Mouse (Mus musculus) kidney, postnatal 0 days (tissue): Measurements from ENCODE around the gene Hoxc9. TPM values are rescaled to one million over a fixed set of nuclear protein-coding genes. Genes with fewer than 3 reads are reported as not detected.

Experiments
- ATAC-seq: fragments of 200-750 bp; cut with Nextera tagmentation; replicated peaks from 2 replicates; pipeline ENCODE4 v1.8.0; 2017; ENCODE audit warnings: low read depth, moderate number of reproducible peaks, moderate TSS enrichment, moderate library complexity; ENCODE audit not compliant: low FRiP score
- DNase-seq: peaks from one replicate; pipeline ENCODE4 v3.0.0-alpha.2; 2016; ENCODE audit warnings: low spot score
- H3K27ac ChIP-seq: fragments of 300-500 bp; sonication (generic); 2 replicates; pipeline ENCODE4 v1.5.1; 2014; ENCODE audit warnings: mild to moderate bottlenecking
- H3K27me3 ChIP-seq: fragments of 300-500 bp; sonication (generic); 2 replicates; pipeline ENCODE4 v1.6.1; 2014; ENCODE audit warnings: low read length, mixed read lengths; ENCODE audit not compliant: insufficient read depth
- H3K36me3 ChIP-seq: fragments of 300-500 bp; sonication (generic); 2 replicates; pipeline ENCODE4 v1.6.1; 2014; ENCODE audit warnings: low read length, mixed read lengths; ENCODE audit not compliant: insufficient read depth
- H3K4me1 ChIP-seq: fragments of 300-500 bp; sonication (generic); replicated peaks from 2 replicates; pipeline ENCODE4 v1.6.1; 2014; ENCODE audit warnings: antibody characterized with exemption, low read length, mixed read lengths; ENCODE audit not compliant: insufficient read depth
- H3K4me2 ChIP-seq: fragments of 300-500 bp; sonication (generic); 2 replicates; pipeline ENCODE4 v1.6.1; 2014; ENCODE audit warnings: mild to moderate bottlenecking, low read length, moderate library complexity, mixed read lengths
- H3K4me3 ChIP-seq: fragments of 300-500 bp; sonication (generic); replicated peaks from 2 replicates; pipeline ENCODE4 v1.5.1; 2014; ENCODE audit warnings: low read depth, low read length
- H3K9ac ChIP-seq: fragments of 300-500 bp; sonication (generic); 2 replicates; pipeline ENCODE4 v1.6.1; 2014; ENCODE audit warnings: low read depth, low read length
- H3K9me3 ChIP-seq: fragments of 300-500 bp; sonication (generic); replicated peaks from 2 replicates; pipeline ENCODE4 v1.6.1; 2016; ENCODE audit warnings: low read length, inconsistent platforms, mixed read lengths
- CTCF ChIP-seq: IDR thresholded peaks from 2 replicates; pipeline ENCODE4 v1.5.1; 2016; ENCODE audit warnings: antibody characterized with exemption, low read depth, mild to moderate bottlenecking, moderate library complexity
- WGBS: fragments of 180-500 bp; shearing (Covaris S2); extraction: QIAGEN DNeasy Blood & Tissue Kit; methylation state at CpG from one replicate; pipeline ENCODE4 v1.1.7; 2014; 5-methylcytosine and 5-hydroxymethylcytosine counted together
- polyA plus RNA-seq: library from polyadenylated mRNA; unstranded; fragments of >200 nt; fragmentation: Nextera tagmentation; extraction: Ambion mirVana; gene quantifications from 2 replicates; pipeline ENCODE4 v1.2.1, GENCODE M21; 2015

Hoxc9 gene
- polyA plus RNA-seq, 1 experiment from 2014 or later, result 12.4 TPM

DNA sequence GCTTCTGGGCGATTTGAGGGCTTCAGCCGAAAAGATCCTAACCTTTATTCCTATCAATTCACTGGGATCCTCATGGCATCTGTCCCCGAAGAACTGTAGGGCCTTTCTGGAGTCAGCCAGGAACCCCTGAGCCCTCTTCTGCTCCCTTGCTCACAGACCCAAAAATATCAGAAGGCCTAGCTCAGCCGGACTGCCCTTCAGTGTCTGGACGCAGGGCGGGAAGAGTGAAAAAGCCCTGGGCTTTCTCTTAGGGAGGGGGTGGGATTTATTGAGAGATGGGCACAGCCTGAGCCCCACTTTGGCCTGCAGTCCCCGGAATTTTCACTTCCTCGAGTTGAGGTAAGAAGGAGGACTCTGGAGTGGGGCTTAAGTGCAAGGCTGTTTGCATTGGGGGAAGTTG, 13.0 kb upstream of the Hoxc9 start:
- no peak for DNase-seq
- Histone ChIP-seq H3K9ac (peak overlapping the region; percentile 74), H3K4me3 (peak overlapping the region; percentile 51), H3K4me2 (peak overlapping the region; percentile 90), H3K27me3 (no peaks in the 10 kb centered on the region), H3K4me1 (peaks cover 18% of the 10 kb centered on the region), H3K36me3 (no peaks in the 10 kb centered on the region), H3K27ac (peak overlapping the region; percentile 91), H3K9me3 (no peaks in the 10 kb centered on the region)
- 16% methylated on average over 8 of the region's 8 CpGs for WGBS
- no peak for TF ChIP-seq CTCF
- ATAC-seq, result no peak

DNA sequence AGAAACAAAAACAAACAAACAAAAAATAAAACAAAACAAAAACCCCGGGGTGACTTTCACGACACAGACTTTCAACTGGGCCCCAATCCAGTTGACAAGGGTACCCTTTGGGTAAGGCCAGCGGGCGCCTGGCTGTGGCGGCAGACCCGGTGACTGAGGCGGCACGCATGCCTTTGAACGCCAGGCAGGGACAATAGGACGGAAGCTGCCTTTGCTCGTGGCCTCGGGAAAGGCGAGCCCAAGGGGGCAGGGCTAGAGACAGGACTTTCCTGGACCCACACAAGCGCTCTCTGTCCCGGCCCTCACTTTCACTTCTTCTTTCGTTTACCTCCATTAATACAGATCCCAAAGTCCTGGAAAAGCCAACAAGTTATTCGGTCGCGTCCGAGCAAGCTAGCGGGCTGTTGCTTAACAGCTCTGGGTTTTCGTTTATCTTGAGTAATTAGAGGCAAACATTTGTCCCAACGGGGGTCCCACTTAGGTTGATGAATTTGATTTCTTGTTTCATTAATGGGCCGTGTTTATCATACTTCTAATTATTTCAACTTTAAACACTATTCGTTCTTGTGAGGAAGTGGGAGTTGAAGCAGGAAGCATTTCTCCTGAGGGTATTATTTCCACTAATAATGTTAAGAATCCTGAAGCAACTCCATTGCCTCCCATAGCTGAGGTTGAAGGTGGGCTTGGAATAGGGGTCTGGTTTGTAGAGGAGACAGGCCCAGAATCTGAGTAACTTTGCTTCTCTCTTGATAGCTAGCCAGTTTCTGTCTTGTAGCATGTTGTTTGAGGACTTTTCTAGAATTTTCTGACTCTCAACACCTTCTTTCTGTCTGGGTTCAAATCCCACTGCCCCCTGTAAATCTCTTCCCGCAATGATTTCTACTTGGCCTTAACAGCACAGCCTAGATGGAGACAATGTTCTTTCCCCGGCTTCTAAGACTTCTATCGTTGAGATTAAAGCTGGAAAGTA, 12.3 kb upstream of the Hoxc9 start:
- peak overlapping the region; percentile 51 for H3K4me3 ChIP-seq
- peaks cover 18% of the 10 kb centered on the region for H3K4me1 ChIP-seq
- ATAC-seq (0 out of 2 replicates have a peak, but pooled peaks have one; percentile 23), DNase-seq (peak; percentile 94)
- H3K4me2 ChIP-seq, result peak overlapping the region; percentile 90
- peak overlapping the region; percentile 74 for H3K9ac ChIP-seq
- peak overlapping the region; percentile 91 for H3K27ac ChIP-seq
- no peaks in the 10 kb centered on the region for H3K9me3 ChIP-seq
- 2% methylated on average over 28 of the region's 28 CpGs for WGBS
- no peaks in the 10 kb centered on the region for H3K36me3 ChIP-seq
- TF ChIP-seq CTCF, result no peak
- H3K27me3 ChIP-seq, result no peaks in the 10 kb centered on the region

DNA sequence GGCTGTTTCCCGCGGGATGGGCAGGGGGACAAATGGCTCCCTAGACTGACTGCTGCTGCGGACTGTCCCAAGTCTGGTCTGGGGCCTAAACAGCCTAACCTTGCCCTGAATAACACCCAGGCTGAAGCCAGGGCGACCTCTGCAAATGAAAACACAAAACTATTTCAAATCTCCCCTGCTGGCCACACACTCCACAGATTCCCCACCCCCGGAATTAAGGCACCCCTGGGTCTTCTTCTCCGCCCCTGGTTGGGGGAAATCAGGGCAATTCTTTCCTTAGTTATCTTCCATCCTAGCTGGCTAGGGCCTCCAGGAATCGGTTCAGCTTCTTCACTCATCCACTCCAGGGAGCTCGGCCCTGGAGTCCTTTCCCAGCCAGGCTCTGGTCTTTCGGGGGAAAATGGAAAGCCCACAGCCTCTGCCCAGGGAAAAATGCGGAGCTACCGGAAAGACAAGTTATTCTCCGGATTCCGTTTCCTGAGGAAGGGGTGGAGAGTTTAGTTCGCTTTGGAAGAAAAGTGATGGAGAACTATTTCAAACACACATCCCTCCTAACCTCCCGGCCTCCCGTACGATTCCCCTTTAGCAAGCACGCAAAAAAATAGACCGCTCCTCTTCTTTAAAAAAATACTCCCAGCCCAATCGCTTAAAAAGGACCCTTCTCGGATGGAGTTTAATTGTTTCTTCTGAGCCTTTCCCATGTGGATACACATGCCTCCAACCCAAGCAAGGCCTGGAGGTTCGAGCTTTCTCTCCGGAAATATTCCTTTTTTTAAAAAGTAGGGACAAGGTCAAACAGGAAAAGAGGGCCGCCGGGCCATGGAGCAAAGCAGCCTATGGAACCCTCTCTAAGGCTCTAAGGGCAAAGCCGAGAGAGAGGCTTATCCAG, 11.0 kb upstream of the Hoxc9 start:
- Histone ChIP-seq H3K9me3 (no peaks in the 10 kb centered on the region), H3K4me1 (peaks cover 21% of the 10 kb centered on the region), H3K9ac (peak overlapping the region; percentile 74), H3K4me2 (peak overlapping the region; percentile 90), H3K27me3 (no peaks in the 10 kb centered on the region), H3K36me3 (no peaks in the 10 kb centered on the region), H3K4me3 (peak overlapping the region; percentile 51), H3K27ac (peak overlapping the region; percentile 91)
- DNase-seq, result peak; percentile 68
- WGBS, result 11% methylated on average over 26 of the region's 26 CpGs
- ATAC-seq, result no peak
- TF ChIP-seq CTCF, result no peak

DNA sequence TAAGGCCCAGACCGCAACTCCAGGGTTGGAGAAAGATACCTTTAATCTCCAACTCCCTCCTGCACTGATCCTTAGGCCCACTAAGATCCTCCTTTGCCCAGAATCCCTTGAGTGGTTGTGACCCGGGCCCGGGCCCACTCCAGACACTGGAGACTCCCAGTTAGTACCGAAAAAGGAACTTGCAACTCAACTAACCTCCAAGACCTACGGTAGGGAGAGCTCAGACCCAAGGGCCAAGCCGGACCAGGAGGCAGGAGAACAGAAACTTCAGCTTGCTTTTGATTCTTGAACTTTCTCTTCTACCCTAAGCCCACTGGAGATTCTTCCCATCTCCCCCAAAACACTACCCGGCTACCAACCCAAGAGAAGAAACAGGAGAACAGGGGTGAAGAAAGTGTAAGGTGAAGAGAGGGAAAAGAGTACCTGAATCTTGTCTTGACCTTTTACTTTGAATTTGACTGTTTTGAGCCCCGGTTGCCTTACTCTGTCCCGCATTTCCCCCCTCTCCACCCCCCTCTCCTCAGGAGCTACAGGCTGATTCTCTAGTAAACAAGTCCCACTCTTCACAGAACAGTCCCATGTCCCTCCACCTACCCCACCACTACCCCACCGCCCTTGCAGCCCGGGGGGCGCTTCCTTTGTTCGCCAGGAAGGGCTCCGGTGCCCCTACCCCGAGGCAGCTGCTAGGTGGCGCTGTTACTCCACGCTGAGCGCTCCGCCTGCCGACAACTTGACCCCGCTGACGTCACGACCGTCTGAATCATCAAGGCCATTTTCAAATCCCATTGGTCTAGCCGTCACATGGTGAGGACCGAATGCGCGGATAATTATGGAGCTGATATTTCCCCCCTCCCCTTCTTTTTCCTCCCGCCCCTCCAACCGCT, 10.1 kb upstream of the Hoxc9 start:
- H3K9ac ChIP-seq, result peak overlapping the region; percentile 80
- peak overlapping the region; percentile 51 for H3K4me3 ChIP-seq
- H3K4me2 ChIP-seq, result peak overlapping the region; percentile 90
- peak; percentile 80 for ATAC-seq
- H3K9me3 ChIP-seq, result no peaks in the 10 kb centered on the region
- 2% methylated on average over 30 of the region's 30 CpGs for WGBS
- H3K4me1 ChIP-seq, result peaks cover 20% of the 10 kb centered on the region
- no peaks in the 10 kb centered on the region for H3K27me3 ChIP-seq
- TF ChIP-seq CTCF, result peak; percentile 94
- DNase-seq, result peak; percentile 98
- H3K27ac ChIP-seq, result peak overlapping the region; percentile 91
- no peaks in the 10 kb centered on the region for H3K36me3 ChIP-seq

DNA sequence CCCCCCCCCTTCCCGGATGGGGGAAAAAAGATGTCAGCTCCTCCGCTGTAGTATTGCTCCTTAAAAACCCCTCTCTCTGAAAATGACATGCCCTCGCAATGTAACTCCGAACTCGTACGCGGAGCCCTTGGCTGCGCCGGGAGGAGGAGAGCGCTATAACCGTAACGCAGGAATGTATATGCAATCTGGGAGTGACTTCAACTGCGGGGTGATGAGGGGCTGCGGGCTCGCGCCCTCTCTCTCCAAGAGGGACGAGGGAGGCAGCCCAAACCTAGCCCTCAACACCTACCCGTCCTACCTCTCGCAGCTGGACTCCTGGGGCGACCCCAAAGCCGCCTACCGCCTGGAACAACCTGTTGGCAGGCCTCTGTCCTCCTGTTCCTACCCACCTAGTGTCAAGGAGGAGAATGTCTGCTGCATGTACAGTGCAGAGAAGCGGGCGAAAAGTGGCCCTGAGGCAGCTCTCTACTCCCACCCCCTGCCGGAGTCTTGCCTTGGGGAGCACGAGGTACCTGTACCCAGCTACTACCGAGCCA, 9.4 kb upstream of the Hoxc9 start, which contains the start of gene Hoxc10:
Gene Hoxc10, plus strand, starts transcription at position 21 of the 536 bp plus-strand sequence.
- Histone ChIP-seq H3K4me1 (peaks cover 17% of the 10 kb centered on the region), H3K9ac (peak within 1 kb of the TSS; percentile 80), H3K27me3 (no peaks in the 10 kb centered on the region), H3K36me3 (no peaks in the 10 kb centered on the region), H3K4me3 (peak within 1 kb of the TSS; percentile 51), H3K27ac (peak within 1 kb of the TSS; percentile 91), H3K9me3 (no peaks in the 10 kb centered on the region), H3K4me2 (peak within 1 kb of the TSS; percentile 90)
- DNase-seq (no peak), ATAC-seq (peak; percentile 49)
- WGBS, result 1% methylated on average over 27 of the region's 27 CpGs
- no peak for TF ChIP-seq CTCF
